Mouse (Mus musculus) cerebellum, postnatal 25 days (tissue): Measurements from ENCODE around the gene Dhx16.
"Not testable (repeated sequence)": the region's sequence is repeated elsewhere in the genome, so short reads cannot be mapped to it uniquely, and the experiment has no call there.

Source experiments
- DNase-seq, 2 experiments: peaks; one replicate each; pipeline ENCODE4 v3.0.0; 2021; ENCODE audit warnings: mixed read lengths in 2 of 2

Gene Dhx16

GRCm38 (mm10) chr17:35921710-35922109 lies 42.1 kb downstream of the Dhx16 start:
- no peak for DNase-seq

- DNase-seq = no peak
Measured at GRCm38 (mm10) chr17:35922566-35922965, 42.9 kb downstream of the Dhx16 start.

- DNase-seq = no peak
Measured at GRCm38 (mm10) chr17:35923281-35923680, 43.7 kb downstream of the Dhx16 start.

GRCm38 (mm10) chr17:35927471-35927870 lies 47.9 kb downstream of the Dhx16 start:
- DNase-seq = no peak

GRCm38 (mm10) chr17:35929534-35929933 lies 49.9 kb downstream of the Dhx16 start:
- DNase-seq = no peak

GRCm38 (mm10) chr17:35930627-35931026 lies 51.0 kb downstream of the Dhx16 start:
- DNase-seq = no peak

GRCm38 (mm10) chr17:35932608-35933007 lies 53.0 kb downstream of the Dhx16 start:
- DNase-seq = no peak

- not testable (repeated sequence) for DNase-seq
Measured at GRCm38 (mm10) chr17:35935763-35936162, 56.1 kb downstream of the Dhx16 start.

- peak; percentile 57 to 63 for DNase-seq
Measured at GRCm38 (mm10) chr17:35937700-35938348, 58.2 kb downstream of the Dhx16 start.

- no peak for DNase-seq
Measured at GRCm38 (mm10) chr17:35939108-35939507, 59.5 kb downstream of the Dhx16 start.

- no peak for DNase-seq
Measured at GRCm38 (mm10) chr17:35939941-35940340, 60.3 kb downstream of the Dhx16 start.
